Mouse (Mus musculus): Measurements from ENCODE around the gene Nbeal2. TPM values are rescaled to one million over a fixed set of nuclear protein-coding genes. Genes with fewer than 3 reads are reported as not detected.

The Nbeal2 gene
- polyA plus RNA-seq, 1 experiment from 2014 or later = 2.4 TPM

- whole genome bisulfite sequencing = 91% methylated on average over 3 of the region's 3 CpGs
- Histone ChIP-seq H3K36me3 (ENCODE audit: control insufficient read depth, insufficient read depth, low read length) (peaks cover 9% of the 10 kb centered on the region), H3K4me1 (replicated peaks; ENCODE audit: control insufficient read depth, insufficient read depth, low read length) (no peaks in the 10 kb centered on the region)
Measured at GRCm38 (mm10) chr9:110617081-110617480, 36.9 kb downstream of the Nbeal2 start.

GRCm38 (mm10) chr9:110611471-110611870 lies 42.5 kb downstream of the Nbeal2 start:
- Histone ChIP-seq H3K36me3 (ENCODE audit: control insufficient read depth, insufficient read depth, low read length) (0 out of 2 replicates have a peak, but pooled peaks cover 2% of the 10 kb centered on the region), H3K27ac (ENCODE audit: low read depth, low read length) (no peak overlapping the region), H3K4me2 (replicated peaks; ENCODE audit: low read depth, low read length) (no peak overlapping the region), H3K4me1 (replicated peaks; ENCODE audit: control insufficient read depth, insufficient read depth, low read length) (no peaks in the 10 kb centered on the region), H3K9me3 (ENCODE audit: control insufficient read depth, low read length) (no peaks in the 10 kb centered on the region), H3K27me3 (ENCODE audit: control insufficient read depth, insufficient read depth, low read length) (no peaks in the 10 kb centered on the region), H3K4me3 (ENCODE audit: low read depth, low read length) (no peak overlapping the region), H3K9ac (ENCODE audit: low read depth, low read length) (no peak overlapping the region)
- 90% methylated on average over 3 of the region's 3 CpGs for WGBS
- DNase-seq (ENCODE audit: low spot score) (no peak), ATAC-seq (ENCODE audit: low FRiP score) (no peak)

More at GRCm38 (mm10) chr9:110617081-110617480, 36.9 kb downstream of the Nbeal2 start:
- Histone ChIP-seq H3K9ac (ENCODE audit: low read depth, low read length) (no peak overlapping the region), H3K9me3 (ENCODE audit: control insufficient read depth, low read length) (no peaks in the 10 kb centered on the region), H3K27ac (ENCODE audit: low read depth, low read length) (no peak overlapping the region), H3K27me3 (ENCODE audit: control insufficient read depth, insufficient read depth, low read length) (no peaks in the 10 kb centered on the region), H3K4me3 (ENCODE audit: low read depth, low read length) (no peak overlapping the region), H3K4me2 (replicated peaks; ENCODE audit: low read depth, low read length) (no peak overlapping the region)
- ATAC-seq (ENCODE audit: low FRiP score) (no peak), DNase-seq (ENCODE audit: low spot score) (no peak)

GRCm38 (mm10) chr9:110583521-110583920 lies 70.4 kb downstream of the Nbeal2 start:
- H3K4me3 ChIP-seq (ENCODE audit: low read depth, low read length) = no peak overlapping the region
- H3K4me2 ChIP-seq (replicated peaks; ENCODE audit: low read depth, low read length) = no peak overlapping the region
- H3K27ac ChIP-seq (ENCODE audit: low read depth, low read length) = no peak overlapping the region
- no peaks in the 10 kb centered on the region for H3K27me3 ChIP-seq (ENCODE audit: control insufficient read depth, insufficient read depth, low read length)
- WGBS = 100% methylated on average over 1 of the region's 1 CpGs
- no peaks in the 10 kb centered on the region for H3K9me3 ChIP-seq (ENCODE audit: control insufficient read depth, low read length)
- no peaks in the 10 kb centered on the region for H3K4me1 ChIP-seq (replicated peaks; ENCODE audit: control insufficient read depth, insufficient read depth, low read length)
- no peak for DNase-seq (ENCODE audit: low spot score)
- H3K36me3 ChIP-seq (ENCODE audit: control insufficient read depth, insufficient read depth, low read length) = 0 out of 2 replicates have a peak, but pooled peaks cover 2% of the 10 kb centered on the region
- H3K9ac ChIP-seq (ENCODE audit: low read depth, low read length) = no peak overlapping the region
- no peak for ATAC-seq (ENCODE audit: low FRiP score)

GRCm38 (mm10) chr9:110582161-110582560 lies 71.8 kb downstream of the Nbeal2 start:
- 90% methylated on average over 2 of the region's 2 CpGs for WGBS
- H3K27me3 ChIP-seq (ENCODE audit: control insufficient read depth, insufficient read depth, low read length) = no peaks in the 10 kb centered on the region
- no peaks in the 10 kb centered on the region for H3K36me3 ChIP-seq (ENCODE audit: control insufficient read depth, insufficient read depth, low read length)
- DNase-seq (ENCODE audit: low spot score) = no peak
- no peak overlapping the region for H3K9ac ChIP-seq (ENCODE audit: low read depth, low read length)
- H3K4me3 ChIP-seq (ENCODE audit: low read depth, low read length) = no peak overlapping the region
- no peaks in the 10 kb centered on the region for H3K4me1 ChIP-seq (replicated peaks; ENCODE audit: control insufficient read depth, insufficient read depth, low read length)
- no peak overlapping the region for H3K4me2 ChIP-seq (replicated peaks; ENCODE audit: low read depth, low read length)
- no peak overlapping the region for H3K27ac ChIP-seq (ENCODE audit: low read depth, low read length)
- ATAC-seq (ENCODE audit: low FRiP score) = no peak
- H3K9me3 ChIP-seq (ENCODE audit: control insufficient read depth, low read length) = no peaks in the 10 kb centered on the region

Other genes with a start within 250 kb of the Nbeal2 start
- 15.3 and 18.5 TPM in 2 replicates for gene Ptpn23, start 245.9 kb downstream of the Nbeal2 start, polyA plus RNA-seq (2014; fragmentation: Nextera tagmentation; extraction: Ambion mirVana)
- 0.14 and 0.45 TPM in 2 replicates for gene Ngp, start 234.4 kb downstream of the Nbeal2 start, polyA plus RNA-seq (2014; fragmentation: Nextera tagmentation; extraction: Ambion mirVana)
- gene Klhl18, start 177.5 kb downstream of the Nbeal2 start, polyA plus RNA-seq (2014; fragmentation: Nextera tagmentation; extraction: Ambion mirVana) = 9.2 and 9.7 TPM in 2 replicates
- gene Kif9, start 177.2 kb downstream of the Nbeal2 start, polyA plus RNA-seq (2014; fragmentation: Nextera tagmentation; extraction: Ambion mirVana) = 3.3 and 3.9 TPM in 2 replicates
- 48.3 and 60.9 TPM in 2 replicates for gene Setd2, start 121.6 kb downstream of the Nbeal2 start, polyA plus RNA-seq (2014; fragmentation: Nextera tagmentation; extraction: Ambion mirVana)
- gene Nradd, start 29.7 kb downstream of the Nbeal2 start, polyA plus RNA-seq (2014; fragmentation: Nextera tagmentation; extraction: Ambion mirVana) = 21.9 and 22.0 TPM in 2 replicates
- gene Ccdc12, start 2.3 kb upstream of the Nbeal2 start, polyA plus RNA-seq (2014; fragmentation: Nextera tagmentation; extraction: Ambion mirVana) = 141 and 145 TPM in 2 replicates
- 0.42 and 0.73 TPM in 2 replicates for gene Myl3, start 87.7 kb upstream of the Nbeal2 start, polyA plus RNA-seq (2014; fragmentation: Nextera tagmentation; extraction: Ambion mirVana)
- gene Pth1r, start 93.0 kb upstream of the Nbeal2 start, polyA plus RNA-seq (2014; fragmentation: Nextera tagmentation; extraction: Ambion mirVana) = 21.9 and 23.9 TPM in 2 replicates
- not detected in 2 replicates for gene Prss42, start 144.0 kb upstream of the Nbeal2 start, polyA plus RNA-seq (2014; fragmentation: Nextera tagmentation; extraction: Ambion mirVana)
- gene Prss44, start 159.8 kb upstream of the Nbeal2 start, polyA plus RNA-seq (2014; fragmentation: Nextera tagmentation; extraction: Ambion mirVana) = not detected in 2 replicates
- gene Prss43, start 172.5 kb upstream of the Nbeal2 start, polyA plus RNA-seq (2014; fragmentation: Nextera tagmentation; extraction: Ambion mirVana) = not detected in 2 replicates
- gene Prss45, start 180.4 kb upstream of the Nbeal2 start, polyA plus RNA-seq (2014; fragmentation: Nextera tagmentation; extraction: Ambion mirVana) = 0.13 TPM in 1 of 2 replicates, not detected in the other
- not detected in 2 replicates for gene Prss46, start 190.3 kb upstream of the Nbeal2 start, polyA plus RNA-seq (2014; fragmentation: Nextera tagmentation; extraction: Ambion mirVana)
- 0.14 and 0.31 TPM in 2 replicates for gene Prss50, start 203.8 kb upstream of the Nbeal2 start, polyA plus RNA-seq (2014; fragmentation: Nextera tagmentation; extraction: Ambion mirVana)
- 1.0 and 1.1 TPM in 2 replicates for gene Als2cl, start 225.7 kb upstream of the Nbeal2 start, polyA plus RNA-seq (2014; fragmentation: Nextera tagmentation; extraction: Ambion mirVana)
- gene Tmie, start 226.0 kb upstream of the Nbeal2 start, polyA plus RNA-seq (2014; fragmentation: Nextera tagmentation; extraction: Ambion mirVana) = 0.18 and 0.34 TPM in 2 replicates